Mouse (Mus musculus): Measurements from ENCODE around the gene Usp44. TPM values are rescaled to one million over a fixed set of nuclear protein-coding genes. Genes with fewer than 3 reads are reported as not detected.

Usp44 gene
- total RNA-seq, 2 experiments from 2014 or later: 0.11 TPM; not detected in 1

- no peak for DNase-seq
These were observed 23.8 kb downstream of the Usp44 start for GRCm38 (mm10) chr10:93855126-93855525.

- DNase-seq: no peak
These were observed 24.7 kb downstream of the Usp44 start for GRCm38 (mm10) chr10:93856095-93856494.

GRCm38 (mm10) chr10:93868401-93868800 lies 37.0 kb downstream of the Usp44 start:
- DNase-seq: no peak

- DNase-seq: no peak
These were observed 37.5 kb downstream of the Usp44 start for GRCm38 (mm10) chr10:93868886-93869285.

- DNase-seq: no peak
These were observed 45.4 kb downstream of the Usp44 start for GRCm38 (mm10) chr10:93876772-93877171.

DNA sequence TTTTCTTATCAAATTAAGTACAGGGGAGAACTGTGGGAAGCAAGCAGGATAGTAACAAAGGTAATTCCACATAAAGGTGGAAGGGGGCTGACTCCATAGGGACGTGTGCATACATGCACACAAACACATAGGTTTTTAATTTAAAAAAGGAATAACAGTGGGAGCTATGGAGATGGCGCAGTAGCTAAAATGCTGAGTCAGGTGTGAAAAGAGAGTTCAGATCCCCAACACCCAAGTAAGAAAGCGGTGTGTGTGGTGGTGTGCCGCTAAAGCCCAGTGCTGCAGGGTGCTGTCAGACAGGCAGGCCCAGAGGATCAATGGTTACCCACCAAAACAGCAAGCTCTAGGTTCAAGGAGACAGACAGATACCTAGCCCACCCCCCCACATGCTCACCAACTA lies 47.4 kb downstream of the Usp44 start:
- no peak for DNase-seq

DNA sequence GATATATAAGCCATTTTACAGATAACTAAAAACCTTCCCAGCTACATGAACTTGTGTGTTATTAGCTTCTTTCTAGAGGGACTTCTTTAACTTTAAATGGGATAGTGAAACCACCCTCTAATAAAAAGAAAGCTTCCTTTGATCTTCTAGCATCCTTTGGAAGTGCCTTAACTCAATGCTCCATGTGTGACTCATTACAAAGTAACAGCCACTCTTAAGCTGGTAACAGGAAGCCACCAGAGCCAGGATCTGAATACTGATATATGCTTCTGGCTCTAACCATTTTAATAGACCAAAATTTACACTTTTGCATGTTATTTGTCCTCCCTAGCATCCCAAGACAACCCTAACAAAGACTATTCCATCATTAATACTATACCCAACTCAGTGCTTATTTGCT lies 50.6 kb downstream of the Usp44 start:
- no peak for DNase-seq

DNA sequence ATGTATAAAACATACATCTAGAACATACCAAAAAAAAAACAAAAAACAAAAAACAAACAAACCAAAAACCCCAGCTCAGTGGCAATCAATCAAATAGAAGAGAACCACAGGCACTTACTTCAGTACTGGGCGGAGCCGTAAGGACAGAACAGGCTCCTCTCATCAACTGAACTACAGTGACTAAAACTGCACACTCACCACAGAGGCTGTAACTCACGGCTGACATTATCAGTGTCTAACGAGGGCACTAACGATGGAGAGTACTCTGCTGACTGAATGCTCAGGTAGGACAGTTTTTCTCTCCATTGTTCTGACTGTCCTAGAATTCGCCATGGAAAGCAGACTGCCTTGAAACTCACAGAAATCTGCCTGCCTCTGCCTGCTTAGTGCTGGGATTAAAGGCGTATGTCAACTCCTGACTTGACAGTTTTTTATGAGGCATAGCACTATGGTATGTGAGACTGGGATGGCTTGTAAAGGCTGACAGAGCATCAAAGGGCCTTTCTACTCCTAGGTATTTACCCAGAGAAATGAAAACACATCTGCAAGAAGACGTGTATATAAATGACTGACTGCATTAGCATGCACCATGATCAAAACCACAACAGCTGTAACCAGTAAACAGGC lies 51.5 kb downstream of the Usp44 start:
- DNase-seq: no peak

- no peak for DNase-seq
These were observed 54.6 kb downstream of the Usp44 start for GRCm38 (mm10) chr10:93885839-93886477.

DNA sequence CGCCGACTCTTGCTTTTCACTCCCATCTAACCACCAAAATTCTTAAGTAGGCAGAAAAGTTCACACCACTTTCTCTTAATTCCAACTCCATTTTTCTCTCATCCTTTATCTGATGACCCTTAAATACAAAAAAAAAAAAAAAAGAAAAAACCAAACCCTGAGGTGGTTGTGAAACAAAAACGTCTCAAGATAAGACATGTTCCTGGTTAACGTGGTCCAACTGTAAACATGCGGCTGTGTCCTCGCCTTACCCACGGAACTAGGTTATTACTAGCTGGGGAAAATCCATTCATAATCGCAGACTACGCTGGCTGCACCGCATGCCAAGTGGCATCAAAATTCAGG lies 57.2 kb downstream of the Usp44 start:
- no peak for DNase-seq

- peak; percentile 57 for DNase-seq
These were observed 57.7 kb downstream of the Usp44 start for GRCm38 (mm10) chr10:93888935-93889578.

GRCm38 (mm10) chr10:93889579-93889950 lies 58.2 kb downstream of the Usp44 start:
- peak; percentile 90 for DNase-seq

DNA sequence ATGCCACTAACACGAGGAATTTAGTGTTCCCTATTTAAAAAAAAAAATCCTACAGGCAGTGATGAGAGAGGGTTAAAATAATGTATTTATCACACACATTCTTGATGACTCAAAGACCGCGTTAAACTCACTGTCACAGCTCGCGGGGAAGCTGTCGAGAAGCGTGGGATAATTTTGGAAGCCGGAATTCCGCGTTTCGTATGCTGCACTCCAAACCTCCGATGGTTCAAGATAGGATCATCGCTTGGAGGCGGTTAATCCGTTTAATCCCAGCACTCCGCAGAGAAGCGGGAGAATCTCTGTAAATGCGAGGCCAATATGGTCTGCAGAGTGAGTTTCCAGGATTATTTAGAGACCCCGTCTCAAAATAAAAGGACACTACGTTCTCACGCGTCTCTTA lies 58.6 kb downstream of the Usp44 start:
- DNase-seq: peak; percentile 17

DNA sequence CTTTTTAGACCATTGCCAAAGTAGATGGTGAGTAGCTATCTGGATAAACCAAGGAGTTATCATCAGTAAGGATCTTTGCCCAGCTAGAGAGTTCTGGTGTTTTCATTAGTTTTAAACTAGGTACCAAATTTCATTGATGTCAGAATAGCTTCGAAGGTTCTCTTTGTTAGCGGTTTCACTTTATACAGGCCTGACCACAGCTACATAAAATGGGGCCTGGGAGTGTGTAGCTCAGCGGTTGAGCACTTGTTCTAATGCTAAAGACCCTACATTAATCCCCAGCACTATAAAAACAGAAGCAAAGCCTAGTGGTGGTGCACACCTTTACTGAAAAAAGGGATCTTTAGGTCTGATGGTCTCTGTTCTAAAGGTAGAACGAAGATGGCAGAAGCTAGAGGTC lies 59.2 kb downstream of the Usp44 start:
- no peak for DNase-seq

GRCm38 (mm10) chr10:93891031-93891430 lies 59.7 kb downstream of the Usp44 start:
- no peak for DNase-seq

DNA sequence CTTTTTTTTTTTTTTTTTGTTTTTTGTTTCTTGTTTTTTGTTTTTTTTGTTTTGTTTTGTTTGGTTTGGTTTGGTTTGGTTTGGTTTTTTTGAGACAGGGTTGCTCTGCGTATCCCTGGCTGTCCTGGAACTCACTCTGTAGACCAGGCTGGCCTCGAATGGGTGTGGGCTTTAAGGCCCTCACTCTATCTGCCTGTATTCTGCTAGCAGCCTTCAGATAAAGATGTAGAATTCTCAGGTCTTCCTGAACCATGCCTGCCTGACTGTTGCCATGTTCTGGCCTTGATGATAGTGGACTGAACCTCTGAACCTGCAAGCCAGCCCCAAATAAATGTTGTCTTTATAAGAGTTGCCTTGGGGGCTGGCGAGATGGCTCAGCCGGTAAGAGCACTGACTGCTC lies 61.2 kb downstream of the Usp44 start:
- DNase-seq: no peak

GRCm38 (mm10) chr10:93897043-93897646 lies 65.8 kb downstream of the Usp44 start, which contains the start of gene Metap2:
Gene Metap2, minus strand, starts transcription at chr10:93897093.
- DNase-seq: no peak

DNA sequence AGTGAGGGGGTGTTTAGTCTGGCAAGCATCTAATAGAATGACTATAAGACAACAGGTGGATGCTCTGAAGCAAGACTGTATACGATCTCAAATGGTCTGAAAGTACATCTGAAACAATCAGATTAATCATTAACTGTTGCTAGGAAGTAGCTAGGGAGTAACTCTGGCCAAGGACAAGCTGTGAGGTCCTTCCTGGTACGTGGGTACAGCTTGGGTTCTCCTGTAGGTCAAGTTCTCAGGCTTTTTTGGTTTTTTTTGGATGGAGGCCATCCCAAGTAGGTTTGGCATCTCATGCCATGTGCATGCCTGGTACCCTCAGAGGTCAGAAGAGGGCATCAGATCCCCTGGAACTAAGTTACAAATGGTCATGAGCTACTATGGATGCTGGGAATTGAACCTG lies 67.9 kb downstream of the Usp44 start:
- DNase-seq: no peak

- no peak for DNase-seq
These were observed 68.6 kb downstream of the Usp44 start for GRCm38 (mm10) chr10:93899907-93900306.

DNA sequence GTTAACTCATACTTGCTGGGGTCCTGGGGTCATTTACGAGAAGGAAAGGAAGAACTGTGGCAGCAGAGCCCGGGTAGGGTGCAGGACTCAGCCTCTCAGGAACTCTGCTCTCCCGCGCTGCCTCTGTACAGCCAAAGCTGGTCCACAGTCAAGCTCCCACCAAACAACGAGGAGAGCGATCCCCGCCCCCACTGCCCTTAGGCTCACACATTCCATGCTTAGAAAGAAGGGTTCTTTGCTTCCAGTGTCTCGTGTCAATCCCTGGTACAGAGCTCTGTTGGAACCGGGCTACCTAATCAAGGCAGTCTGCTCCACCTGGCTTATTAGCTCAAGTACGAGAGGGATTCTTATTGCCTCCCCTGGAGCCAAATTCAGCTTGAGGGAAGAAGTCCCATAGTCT lies 76.0 kb downstream of the Usp44 start:
- no peak for DNase-seq

Data from heart, postnatal 4 days (tissue).